Mouse (Mus musculus): ENCODE measurements at regions not wholly inside any gene's neighbourhood (a gene's known extent, or its start where the extent isn't known, plus 50 kb on each side); places are given as distances from the start of the nearest gene placed in this dataset.

DNA sequence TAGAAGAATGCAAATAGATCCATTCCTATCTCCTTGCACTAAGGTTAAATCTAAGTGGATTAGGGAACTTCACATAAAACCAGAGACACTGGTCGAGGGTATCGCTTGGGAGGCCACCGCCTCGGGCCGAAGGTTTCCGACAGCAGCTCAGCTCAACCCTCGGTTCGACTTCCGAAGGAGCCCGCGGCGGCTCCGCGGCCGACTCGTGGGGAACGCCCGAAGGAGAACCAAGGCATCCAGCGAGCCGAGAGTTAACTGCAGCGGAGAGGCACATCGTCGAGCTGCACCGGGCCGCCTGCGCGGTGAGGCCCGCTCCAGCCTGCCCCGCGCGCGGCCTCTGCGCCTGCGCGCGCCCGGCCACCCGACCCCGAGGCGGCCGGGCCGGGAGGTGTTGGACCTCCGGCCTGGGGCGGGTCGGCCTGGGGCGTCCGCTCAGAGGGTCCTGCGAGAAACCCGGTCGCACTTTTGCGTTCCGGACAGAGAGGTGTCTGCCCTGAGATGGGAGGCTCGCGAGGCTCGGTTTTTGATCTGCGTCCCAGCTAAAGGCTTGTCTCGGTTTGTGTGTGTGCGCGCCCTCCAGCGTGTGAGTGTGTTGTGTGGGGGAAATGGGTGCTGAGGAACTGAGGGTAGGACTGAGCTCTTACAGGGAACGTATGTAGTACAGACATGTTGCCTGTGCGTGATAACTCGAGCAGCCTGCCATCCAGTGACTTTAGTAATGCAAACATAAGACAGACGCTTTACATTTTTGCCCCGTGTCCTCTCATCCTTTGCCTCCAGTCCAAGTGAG is 50.9 kb upstream of the Vmn2r9 start:
- peak; percentile 26 for DNase-seq

Data from cerebellum, adult 11-12 months (tissue).